Mouse (Mus musculus) embryonic fibroblast, embryonic 13.5 days (primary cell): Measurements from ENCODE around the gene Mphosph9. TPM values are rescaled to one million over a fixed set of nuclear protein-coding genes. Genes with fewer than 3 reads are reported as not detected.

Experiments used
- H3K27ac ChIP-seq: 2 replicates; pipeline ENCODE4 v1.5.1; 2012; ENCODE audit warnings: low read length, control low read depth, inconsistent platforms; ENCODE audit not compliant: insufficient read depth
- H3K4me1 ChIP-seq: 2 replicates; pipeline ENCODE4 v1.6.1; 2011; ENCODE audit warnings: low read length; ENCODE audit not compliant: control insufficient read depth, insufficient read depth
- H3K4me3 ChIP-seq: 2 replicates; pipeline ENCODE4 v1.5.1; 2011; ENCODE audit warnings: mild to moderate bottlenecking, control low read depth, low read length; ENCODE audit not compliant: insufficient read depth
- CTCF ChIP-seq: IDR thresholded peaks from 2 replicates; pipeline ENCODE4 v1.5.1; 2011; ENCODE audit warnings: mild to moderate bottlenecking, control low read depth, low read length, moderate library complexity, borderline replicate concordance; ENCODE audit not compliant: insufficient read depth
- POLR2A ChIP-seq: IDR thresholded peaks from 2 replicates; pipeline ENCODE4 v1.6.1; 2011; ENCODE audit warnings: low read depth, mild to moderate bottlenecking, control low read depth, low read length, moderate library complexity
- polyA plus RNA-seq: library from polyadenylated mRNA; stranded (reverse); fragments of >200 nt; gene quantifications from 2 replicates; pipeline ENCODE4 v1.2.4, GENCODE M21; 2011; ENCODE audit warnings: low read depth; ENCODE audit not compliant: missing spikeins, insufficient read length

The Mphosph9 gene
- polyA plus RNA-seq, 1 experiment: 15.0 TPM

- Histone ChIP-seq H3K4me1 (peaks cover 9% of the 10 kb centered on the region; the same call in 1 of the 2 replicates), H3K27ac (no peak overlapping the region), H3K4me3 (peak overlapping the region; percentile 59)
- TF ChIP-seq POLR2A (no peak), CTCF (no peak)
Observed at GRCm38 (mm10) chr5:124355425-124355959, 27.7 kb upstream of the Mphosph9 start.

- Histone ChIP-seq H3K27ac (peak overlapping the region; percentile 14; the same call in 1 of the 2 replicates), H3K4me3 (peak overlapping the region; percentile 59), H3K4me1 (peaks cover 9% of the 10 kb centered on the region; the same call in 1 of the 2 replicates)
- TF ChIP-seq CTCF (no peak), POLR2A (no peak)
Observed at GRCm38 (mm10) chr5:124354574-124355424, 27.0 kb upstream of the Mphosph9 start.

GRCm38 (mm10) chr5:124353726-124354547, 26.2 kb upstream of the Mphosph9 start:
- peak overlapping the region; percentile 85 for H3K4me3 ChIP-seq
- H3K4me1 ChIP-seq: peaks cover 9% of the 10 kb centered on the region; the same call in 1 of the 2 replicates
- peak; percentile 23; the same call in 1 of the 2 replicates for TF ChIP-seq POLR2A
- no peak for TF ChIP-seq CTCF
- H3K27ac ChIP-seq: peak overlapping the region; percentile 53

- H3K4me3 ChIP-seq: peak overlapping the region; percentile 85
- no peak for TF ChIP-seq CTCF
- TF ChIP-seq POLR2A: no peak
- H3K4me1 ChIP-seq: peaks cover 9% of the 10 kb centered on the region; the same call in 1 of the 2 replicates
- peak overlapping the region; percentile 53 for H3K27ac ChIP-seq
Observed at GRCm38 (mm10) chr5:124353011-124353725, 25.4 kb upstream of the Mphosph9 start.

- TF ChIP-seq POLR2A (peak; percentile 90), CTCF (no peak)
- Histone ChIP-seq H3K4me1 (peaks cover 9% of the 10 kb centered on the region; the same call in 1 of the 2 replicates), H3K4me3 (peak overlapping the region; percentile 85)
Observed at GRCm38 (mm10) chr5:124352141-124352920, 24.6 kb upstream of the Mphosph9 start.

GRCm38 (mm10) chr5:124351604-124352003, 23.8 kb upstream of the Mphosph9 start:
- Histone ChIP-seq H3K27ac (peak overlapping the region; percentile 69), H3K4me3 (peak overlapping the region; percentile 37), H3K4me1 (peaks cover 9% of the 10 kb centered on the region; the same call in 1 of the 2 replicates)
- TF ChIP-seq POLR2A: no peak
- no peak for TF ChIP-seq CTCF

More at GRCm38 (mm10) chr5:124352141-124352920, 24.6 kb upstream of the Mphosph9 start:
- peak overlapping the region; percentile 69 for H3K27ac ChIP-seq

GRCm38 (mm10) chr5:124351111-124351560, 23.4 kb upstream of the Mphosph9 start:
- Histone ChIP-seq H3K4me3 (peak overlapping the region; percentile 37), H3K27ac (peak overlapping the region; percentile 69), H3K4me1 (peaks cover 9% of the 10 kb centered on the region; the same call in 1 of the 2 replicates)
- TF ChIP-seq CTCF (no peak), POLR2A (peak; percentile 73)

- Histone ChIP-seq H3K4me1 (peaks cover 9% of the 10 kb centered on the region; the same call in 1 of the 2 replicates), H3K4me3 (no peak overlapping the region), H3K27ac (no peak overlapping the region)
- TF ChIP-seq POLR2A (no peak), CTCF (no peak)
Observed at GRCm38 (mm10) chr5:124350350-124350749, 22.6 kb upstream of the Mphosph9 start.

GRCm38 (mm10) chr5:124349196-124349595, 21.4 kb upstream of the Mphosph9 start:
- no peak overlapping the region for H3K4me3 ChIP-seq
- H3K4me1 ChIP-seq: peaks cover 9% of the 10 kb centered on the region; the same call in 1 of the 2 replicates
- no peak for TF ChIP-seq CTCF
- H3K27ac ChIP-seq: no peak overlapping the region
